Mouse (Mus musculus) retina, adult 2 months (tissue): ENCODE data around the gene Zfp536.

ENCODE experiments used
- DNase-seq: peaks from one replicate; pipeline ENCODE4 v3.0.0-alpha.2; 2012; ENCODE audit warnings: low read depth, low spot score

The Zfp536 gene

DNA sequence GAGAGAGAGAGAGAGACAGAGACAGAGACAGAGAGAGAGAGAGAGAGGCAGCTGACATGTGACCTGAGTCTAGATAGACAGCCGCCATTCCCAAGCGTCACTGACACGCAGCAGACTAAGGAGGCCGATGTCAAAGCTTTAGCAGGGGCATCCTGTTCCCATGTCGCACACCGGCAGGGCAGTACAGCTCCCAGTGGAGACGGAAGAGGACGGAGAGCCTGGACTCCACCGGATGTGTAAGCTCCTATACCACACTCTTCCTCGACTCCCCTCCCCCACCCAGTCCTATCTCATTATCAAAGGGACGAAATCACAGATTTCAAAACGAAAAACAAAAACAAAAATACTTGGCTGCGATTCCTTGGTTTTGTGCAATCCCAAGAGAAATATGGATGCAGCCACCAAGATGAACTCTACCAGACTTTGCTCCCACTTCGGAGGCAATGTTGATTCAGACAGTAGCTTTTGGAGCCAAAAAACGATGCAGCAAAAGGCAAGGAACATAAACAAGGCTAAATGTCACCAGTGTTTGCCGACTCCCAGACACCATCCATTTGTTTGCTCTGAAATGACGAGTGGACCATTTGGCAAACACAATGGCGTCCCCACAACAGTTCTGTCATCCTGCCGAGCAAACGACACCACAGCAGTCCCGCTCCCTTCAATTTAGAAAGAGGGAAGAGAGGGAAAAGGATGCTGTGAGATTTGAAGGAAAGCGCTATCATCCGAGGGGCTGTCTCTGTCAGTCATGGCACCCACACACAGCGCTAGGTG is 299.9 kb downstream of the Zfp536 start:
- no peak for DNase-seq

DNA sequence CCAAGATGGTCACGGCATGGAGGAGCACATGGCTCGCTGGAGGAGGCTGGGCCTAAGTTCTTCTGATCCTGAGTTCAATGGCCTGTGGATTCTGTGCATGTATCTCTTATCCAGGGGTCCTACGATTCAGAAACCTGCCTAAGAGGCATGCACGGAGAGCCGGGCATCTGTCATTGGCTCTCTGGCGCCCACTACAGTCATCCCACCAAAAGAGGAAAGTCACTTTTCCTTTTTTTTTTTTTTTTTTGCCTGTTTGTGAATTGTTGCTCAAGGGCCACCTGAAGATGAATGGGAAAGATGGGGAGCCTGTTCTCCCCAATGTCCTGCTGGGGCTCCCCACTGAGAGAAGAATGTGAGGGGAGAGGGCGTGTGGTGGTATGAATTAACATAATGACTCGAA is 301.7 kb downstream of the Zfp536 start:
- no peak for DNase-seq

GRCm38 (mm10) chr7:37466477-37467243 is 306.8 kb downstream of the Zfp536 start:
- DNase-seq = peak; percentile 25

DNA sequence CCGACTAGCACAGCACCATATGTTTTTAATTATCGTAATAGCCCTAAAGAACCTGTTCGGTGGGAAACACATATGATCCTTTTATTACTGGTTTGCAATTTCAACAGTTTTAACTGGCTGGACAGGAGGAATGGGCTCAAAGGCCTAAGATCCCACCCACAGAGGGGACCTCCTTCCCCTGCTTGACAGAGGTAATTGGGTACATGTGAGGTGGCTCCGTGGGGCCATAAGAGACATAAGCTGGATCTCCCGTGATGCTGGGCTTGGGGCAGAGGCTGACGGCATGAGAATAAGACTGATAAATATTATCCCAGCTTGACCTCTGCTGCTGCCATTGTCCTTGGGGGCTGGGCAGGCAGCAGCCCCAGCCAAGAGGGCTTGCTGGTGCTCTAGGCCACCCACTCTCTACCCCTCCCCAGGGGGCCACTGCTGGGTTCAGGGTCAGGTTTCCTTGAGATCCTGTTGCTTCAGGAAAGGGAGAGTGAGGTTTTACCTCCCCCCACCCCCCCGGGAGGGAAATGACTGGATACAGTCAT is 309.2 kb downstream of the Zfp536 start:
- DNase-seq = peak; percentile 50

- no peak for DNase-seq
Measured at GRCm38 (mm10) chr7:37447523-37447922, 325.9 kb downstream of the Zfp536 start.

DNA sequence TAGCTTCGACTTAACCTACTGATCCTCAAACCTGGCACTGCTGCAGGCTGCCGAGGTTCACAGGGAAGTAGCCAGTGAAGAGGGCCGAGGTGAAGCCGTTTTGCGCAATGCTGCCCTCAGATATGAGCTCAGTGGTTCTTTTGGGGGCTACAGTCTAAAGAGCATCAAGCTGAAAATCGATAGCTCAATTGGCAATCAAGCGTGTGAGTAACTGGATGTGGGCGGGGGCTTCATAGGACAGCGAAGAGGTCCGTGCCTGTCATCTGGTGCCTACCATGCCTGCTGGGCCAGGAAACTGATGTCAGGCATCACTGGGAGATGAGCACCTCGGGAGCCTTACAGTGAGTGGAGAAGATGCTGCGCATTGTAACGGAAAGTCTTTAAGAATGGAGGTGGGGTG is 333.5 kb downstream of the Zfp536 start:
- no peak for DNase-seq

GRCm38 (mm10) chr7:37439117-37439844 is 334.2 kb downstream of the Zfp536 start:
- no peak for DNase-seq

DNA sequence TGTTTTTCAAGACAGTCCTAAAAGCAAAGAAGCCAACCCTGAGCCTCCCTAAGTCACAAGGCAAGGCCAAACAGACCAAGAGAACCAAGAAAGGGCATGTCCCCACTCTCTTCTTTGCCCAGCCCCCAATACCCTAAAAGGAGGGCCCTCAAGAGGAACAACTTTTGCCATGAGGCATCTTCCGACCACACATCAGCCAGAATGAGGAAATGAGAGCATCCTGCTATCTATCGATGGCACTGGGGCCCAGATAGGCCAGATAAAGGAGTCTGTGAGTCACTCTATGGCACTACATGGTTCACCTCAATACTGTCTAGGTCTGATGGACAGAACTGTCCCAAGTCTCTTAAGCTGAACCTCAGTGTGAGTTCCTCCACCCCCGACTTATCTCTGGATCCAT is 335.6 kb downstream of the Zfp536 start:
- DNase-seq = no peak

- DNase-seq = no peak
Measured at GRCm38 (mm10) chr7:37433156-37433555, 340.3 kb downstream of the Zfp536 start.

DNA sequence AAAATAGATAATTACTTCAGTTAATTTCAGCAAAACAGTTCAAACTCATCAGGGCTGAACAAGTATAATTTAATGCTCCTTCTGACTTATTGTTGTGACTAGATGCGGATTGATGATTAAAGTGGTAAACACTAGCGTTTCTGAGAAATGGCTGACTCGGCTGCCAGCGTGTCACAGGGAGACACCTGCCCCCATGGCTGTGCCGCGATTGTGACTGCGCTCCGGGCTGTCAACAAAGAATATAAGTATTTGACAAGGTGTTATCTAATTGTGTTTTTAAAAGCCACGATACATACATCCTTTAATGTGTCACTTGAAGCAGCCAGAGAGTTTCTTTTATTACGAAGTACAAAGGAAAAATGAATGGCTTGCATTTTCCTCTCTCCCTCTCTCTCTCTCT is 342.0 kb downstream of the Zfp536 start:
- DNase-seq = no peak

DNA sequence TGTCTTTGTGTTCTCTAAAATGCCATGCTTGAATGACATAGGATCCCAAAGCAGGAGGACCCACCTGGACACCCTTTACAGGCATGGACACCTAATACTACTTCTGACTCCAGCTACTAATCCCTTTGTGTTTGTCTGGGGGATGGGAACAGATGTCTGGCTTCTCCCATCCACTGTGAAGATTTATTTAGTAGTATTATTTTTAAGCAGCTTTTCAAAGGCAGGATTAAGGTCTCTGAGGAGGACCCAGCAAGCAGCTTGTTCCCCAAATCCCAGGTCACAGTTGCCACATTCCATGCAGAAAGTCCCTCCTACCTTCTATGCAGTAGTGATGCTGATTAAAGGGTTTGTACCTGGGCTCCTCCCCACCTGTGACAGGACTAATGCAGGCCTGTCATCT is 347.4 kb downstream of the Zfp536 start:
- peak; percentile 34 for DNase-seq

DNA sequence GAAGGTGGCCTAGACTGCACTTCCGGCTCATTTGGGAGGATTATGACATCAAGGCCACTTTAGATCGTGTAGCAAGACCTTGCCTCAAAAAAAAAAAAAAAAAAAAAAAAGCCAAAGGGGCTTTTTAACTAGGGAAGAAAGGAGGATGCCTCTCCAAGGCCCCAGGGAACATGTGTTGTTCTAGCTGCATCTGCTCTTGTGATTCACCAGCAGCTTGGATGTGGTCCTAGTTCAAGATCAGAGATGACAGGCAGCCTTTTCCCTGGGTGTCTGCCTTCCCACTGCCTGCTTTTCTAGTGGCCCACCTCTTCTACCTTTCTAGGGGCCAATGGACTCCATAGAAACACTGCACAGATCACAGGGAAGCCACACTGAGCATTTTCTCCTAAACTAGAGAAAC is 350.5 kb downstream of the Zfp536 start:
- no peak for DNase-seq
